Mouse (Mus musculus): ENCODE measurements around the gene Plcz1. TPM values are rescaled to one million over a fixed set of nuclear protein-coding genes. Genes with fewer than 3 reads are reported as not detected.

Plcz1 gene
- polyA plus RNA-seq, 1 experiment from 2014 or later, result 0.12 TPM

Other genes with a start within 250 kb of the Plcz1 start
- gene Capza3, start 205 bp downstream of the Plcz1 start, polyA plus RNA-seq (2015; fragmentation: Nextera tagmentation; extraction: Ambion mirVana), result not detected in 2 replicates